Mouse (Mus musculus) layer of hippocampus, adult 18-20 months (tissue): ENCODE results near the gene 2610528J11Rik. TPM values are rescaled to one million over a fixed set of nuclear protein-coding genes. Genes with fewer than 3 reads are reported as not detected.
"Not testable (repeated sequence)": the region's sequence is repeated elsewhere in the genome, so short reads cannot be mapped to it uniquely, and the experiment has no call there.

Experiments
- DNase-seq, 2 experiments: peaks; one replicate each; pipeline ENCODE4 v3.0.0; 2022; ENCODE audit warnings: low spot score in 2 of 2
- long read RNA-seq: library from polyadenylated mRNA; stranded (forward); transcript quantifications from one replicate; pipeline ENCODE4 v2.0.0, GENCODE M21; 2021
- total RNA-seq, 2 experiments: library from RNA; stranded (reverse); gene quantifications; 2 replicates each; pipeline ENCODE4 v1.2.3; 2021

2610528J11Rik gene
- total RNA-seq, result not detected
- long read RNA-seq, result 0 reads

DNA sequence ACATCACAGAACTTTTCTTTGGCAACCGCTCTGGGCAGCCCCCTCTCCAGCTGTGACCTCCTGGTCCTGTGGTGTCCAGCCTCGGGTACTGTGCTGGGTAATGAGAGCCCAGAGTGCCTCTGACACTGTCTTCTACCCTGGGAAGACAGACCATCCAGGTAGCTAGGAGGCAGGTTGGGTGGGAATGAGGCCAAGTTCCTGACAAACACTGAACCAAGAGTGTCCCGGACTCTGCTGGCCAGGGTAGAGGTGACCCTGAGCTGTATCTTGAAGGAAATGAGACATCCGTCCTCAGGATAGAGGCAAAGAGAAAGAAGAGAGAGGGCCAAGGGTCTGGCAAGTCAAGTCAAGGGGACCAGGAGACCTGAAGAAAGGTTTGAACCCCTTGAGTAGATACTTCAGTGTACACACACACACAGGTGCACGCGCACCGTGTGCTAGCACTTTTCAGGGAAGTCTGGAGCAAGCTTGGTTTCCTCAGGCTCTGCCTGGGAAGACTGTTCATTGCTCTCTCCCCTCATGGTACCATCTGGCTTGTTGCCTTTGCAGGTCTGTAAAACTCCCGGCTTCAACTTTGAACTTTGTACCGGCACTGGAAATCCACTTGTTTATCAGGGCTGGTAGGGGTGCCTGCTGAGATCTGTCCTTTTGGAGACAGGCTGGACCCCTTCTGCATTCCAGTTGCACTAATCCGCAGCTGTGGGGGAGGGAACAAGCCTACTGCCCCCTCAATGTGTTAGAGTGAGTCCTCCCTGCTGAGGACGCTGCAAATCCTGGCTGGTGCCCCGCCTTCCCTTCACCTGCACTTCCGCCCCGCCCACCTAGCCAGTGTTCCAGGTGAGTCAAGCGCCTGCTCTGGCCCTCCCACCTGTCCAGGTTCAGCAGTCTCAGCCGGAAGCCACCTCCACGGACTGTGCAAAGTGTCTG, at the start of gene 2610528J11Rik:
2610528J11Rik (plus strand) TSS at position 592 of the 927 bp plus-strand sequence.
- no peak for DNase-seq

- DNase-seq, result no peak
Measured at GRCm38 (mm10) chr4:118489717-118490132, 37.1 kb upstream of the 2610528J11Rik start, which contains the start of gene Tie1. Tie1 (minus strand) TSS chr4:118490061.

DNA sequence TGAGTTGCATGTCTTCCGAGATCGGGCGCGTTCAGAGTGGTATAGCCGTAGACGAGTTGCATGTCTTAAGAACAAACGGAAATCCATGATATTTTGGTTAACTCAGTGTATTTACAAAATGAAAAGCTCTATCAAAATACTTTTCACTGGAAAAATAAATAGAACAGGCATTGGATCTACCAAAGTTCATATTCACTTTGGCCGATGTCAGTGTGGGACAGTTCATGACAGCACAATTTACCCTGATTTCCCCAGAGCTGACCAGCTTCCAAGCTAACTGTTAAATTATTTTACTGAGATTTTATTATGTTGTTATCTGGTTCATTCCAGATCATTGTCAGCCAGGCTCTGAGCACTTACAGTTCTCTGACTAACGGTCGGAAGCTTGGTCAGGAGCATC, 36.3 kb upstream of the 2610528J11Rik start:
- DNase-seq, result no peak

GRCm38 (mm10) chr4:118500171-118500724, 26.6 kb upstream of the 2610528J11Rik start:
- DNase-seq, result no peak

DNA sequence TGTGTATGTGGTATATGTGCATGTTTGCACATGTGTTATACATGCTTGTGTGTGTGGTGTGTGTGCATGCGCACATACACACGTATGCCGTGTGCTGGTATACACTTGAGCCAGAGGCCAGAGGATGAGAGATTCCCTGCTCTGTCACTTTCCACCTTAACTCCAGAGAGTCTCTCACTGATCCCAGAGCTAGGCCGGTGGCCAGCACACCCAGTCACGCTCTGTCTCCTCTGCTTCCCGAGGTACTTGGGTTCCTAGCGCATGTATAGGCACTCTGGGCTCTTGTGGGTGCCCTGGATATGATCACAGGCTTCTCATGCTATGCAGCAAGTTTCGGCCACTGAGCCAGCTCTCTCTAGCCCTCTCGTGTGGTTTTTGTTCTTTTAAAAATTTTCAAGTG, 26.0 kb upstream of the 2610528J11Rik start:
- no peak for DNase-seq

- no peak for DNase-seq
Measured at GRCm38 (mm10) chr4:118505551-118505950, 21.2 kb upstream of the 2610528J11Rik start.

DNA sequence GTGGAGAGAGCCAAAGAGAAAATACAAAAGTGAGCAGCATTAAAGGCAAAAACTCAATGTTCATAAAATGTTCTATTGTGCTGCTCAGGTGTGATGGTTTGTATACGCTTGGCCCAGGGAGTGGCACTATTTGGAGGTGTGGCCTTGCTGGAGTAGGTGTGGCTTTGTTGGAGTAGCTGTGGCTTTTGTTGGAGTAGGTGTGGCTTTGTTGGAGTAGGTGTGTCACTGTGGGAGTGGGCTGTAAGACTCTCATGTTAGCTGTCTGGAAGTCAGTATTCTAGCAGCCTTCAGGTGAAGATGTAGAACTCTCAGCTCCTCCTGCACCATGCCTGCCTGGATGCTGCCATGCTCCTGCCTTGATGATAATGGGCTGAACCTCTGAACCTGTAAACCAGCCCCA, 19.6 kb upstream of the 2610528J11Rik start:
- not testable (repeated sequence) for DNase-seq

GRCm38 (mm10) chr4:118509050-118509449, 17.7 kb upstream of the 2610528J11Rik start:
- peak in 1 of 2 experiments; percentile 14 for DNase-seq

GRCm38 (mm10) chr4:118516699-118517496, 9.9 kb upstream of the 2610528J11Rik start:
- DNase-seq, result no peak

- no peak for DNase-seq
Measured at GRCm38 (mm10) chr4:118517497-118518146, 9.2 kb upstream of the 2610528J11Rik start.

- no peak for DNase-seq
Measured at GRCm38 (mm10) chr4:118518208-118518607, 8.6 kb upstream of the 2610528J11Rik start.

- DNase-seq, result no peak
Measured at GRCm38 (mm10) chr4:118522248-118522647, 4.6 kb upstream of the 2610528J11Rik start.

DNA sequence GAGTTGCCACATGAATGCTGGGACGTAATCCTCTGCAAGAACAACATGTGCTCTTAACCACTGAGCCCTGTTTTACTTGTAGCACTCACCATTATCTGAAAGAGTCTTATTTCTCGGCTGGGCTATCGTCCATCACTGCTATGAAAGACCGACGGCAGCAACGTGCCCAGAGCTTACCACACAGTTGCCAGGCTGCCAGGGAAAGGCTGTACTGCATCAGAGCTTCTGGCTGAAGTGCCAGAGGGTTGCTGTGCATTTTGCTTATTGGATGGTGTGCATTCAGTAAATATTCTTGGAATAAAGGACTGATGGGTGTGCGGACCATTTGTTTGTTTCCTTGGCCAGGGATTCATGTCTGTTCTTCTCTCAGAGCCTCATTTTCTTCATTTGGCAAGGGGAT, 2.8 kb upstream of the 2610528J11Rik start:
- peak in 1 of 2 experiments; percentile 34 for DNase-seq

DNA sequence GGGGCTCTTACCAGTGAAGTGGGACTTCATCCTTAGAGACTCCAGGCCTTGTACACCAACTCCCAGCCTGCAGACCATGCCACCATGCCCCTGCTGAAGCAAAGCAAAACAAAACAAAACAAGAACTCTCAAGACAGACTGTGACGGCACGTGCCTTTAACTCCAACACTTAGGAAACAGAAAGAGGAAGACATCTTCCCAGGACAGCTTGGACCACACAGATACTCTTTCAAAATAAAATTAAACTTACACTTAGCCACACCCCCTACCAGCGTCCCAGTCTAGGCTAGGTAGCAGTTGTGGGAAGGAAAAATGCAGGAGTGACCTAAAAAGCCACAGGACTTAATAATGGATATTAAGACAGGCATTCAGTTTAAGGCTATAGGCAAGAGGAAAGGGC, 1.0 kb upstream of the 2610528J11Rik start:
- no peak for DNase-seq

DNA sequence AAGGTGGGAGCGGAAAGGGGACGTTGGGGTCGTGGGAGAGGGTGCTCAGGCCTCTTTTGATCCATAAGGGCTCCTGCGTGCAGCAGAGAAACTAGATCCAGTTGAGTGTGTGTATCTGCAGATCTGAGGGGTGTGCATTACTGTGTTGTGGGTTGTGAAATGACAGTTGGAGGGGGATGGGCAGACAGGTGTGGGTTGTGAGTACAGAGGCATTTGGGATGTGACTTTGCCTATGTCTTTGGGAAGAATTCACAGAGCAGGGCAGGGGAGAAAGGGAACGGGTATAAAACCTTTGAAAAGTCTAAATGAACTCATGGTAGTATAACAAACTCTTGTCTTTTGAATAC, 509 bp downstream of the 2610528J11Rik start:
- no peak for DNase-seq

DNA sequence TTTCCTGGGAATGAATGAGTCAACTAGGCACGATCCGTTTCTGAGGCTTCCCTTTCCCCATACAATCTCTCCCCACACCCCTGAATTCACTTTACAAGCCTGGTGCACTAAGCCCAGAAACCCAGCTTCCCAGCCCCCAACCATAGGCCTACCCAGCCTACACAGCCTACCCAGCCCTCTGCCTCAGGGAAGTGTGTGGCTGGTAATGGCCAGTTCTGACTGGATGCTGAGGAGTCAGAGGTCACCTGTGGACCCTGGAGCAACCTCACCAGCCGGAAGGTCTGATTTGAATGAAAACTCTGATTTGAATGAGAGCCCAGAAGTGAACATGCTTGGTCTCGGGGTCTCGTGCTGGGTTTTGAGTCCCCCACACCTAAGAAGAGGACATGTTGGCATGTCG, 921 bp downstream of the 2610528J11Rik start:
- no peak for DNase-seq

- DNase-seq, result no peak
Measured at GRCm38 (mm10) chr4:118532663-118533062, 5.9 kb downstream of the 2610528J11Rik start.

- DNase-seq, result no peak
Measured at GRCm38 (mm10) chr4:118533156-118533555, 6.4 kb downstream of the 2610528J11Rik start.

DNA sequence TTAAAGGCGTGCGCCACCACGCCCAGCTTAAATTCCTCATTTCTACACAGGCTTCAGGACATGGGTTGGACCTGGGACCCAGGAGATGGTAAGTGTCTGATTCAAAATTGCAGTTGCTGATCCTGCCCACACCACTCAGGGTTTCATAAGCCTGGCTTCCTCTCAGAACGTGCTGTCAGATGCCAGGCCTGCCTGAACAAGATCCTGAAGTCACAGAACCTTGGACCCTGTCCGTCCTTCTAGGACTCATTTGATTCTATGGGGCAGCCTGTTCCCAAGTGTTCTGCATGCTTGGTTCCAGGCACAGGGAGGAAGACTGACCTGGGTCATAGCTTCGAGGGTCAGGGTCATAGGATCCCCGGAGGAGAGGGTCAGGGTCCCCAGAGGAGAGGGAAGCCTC, 6.8 kb downstream of the 2610528J11Rik start:
- DNase-seq, result no peak

DNA sequence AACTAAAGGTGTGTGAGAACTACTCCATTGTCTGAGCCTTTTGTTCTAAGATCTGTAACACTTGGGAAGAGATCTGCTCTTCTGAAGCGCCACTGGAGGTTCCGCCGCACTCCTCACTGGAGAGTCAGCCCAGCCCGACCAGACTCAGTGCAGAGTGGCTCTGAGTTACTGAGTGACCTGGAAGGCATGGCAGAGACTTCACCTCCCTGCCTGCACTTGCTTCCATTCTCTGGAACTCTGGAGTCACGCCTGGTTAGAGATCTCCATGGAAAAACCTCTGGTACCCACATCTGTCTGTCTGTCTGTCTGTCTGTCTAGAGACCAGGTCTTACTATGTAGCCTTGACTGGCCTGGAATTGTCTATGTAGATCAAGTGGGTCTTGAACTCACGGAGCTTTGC, 8.8 kb downstream of the 2610528J11Rik start:
- no peak for DNase-seq

DNA sequence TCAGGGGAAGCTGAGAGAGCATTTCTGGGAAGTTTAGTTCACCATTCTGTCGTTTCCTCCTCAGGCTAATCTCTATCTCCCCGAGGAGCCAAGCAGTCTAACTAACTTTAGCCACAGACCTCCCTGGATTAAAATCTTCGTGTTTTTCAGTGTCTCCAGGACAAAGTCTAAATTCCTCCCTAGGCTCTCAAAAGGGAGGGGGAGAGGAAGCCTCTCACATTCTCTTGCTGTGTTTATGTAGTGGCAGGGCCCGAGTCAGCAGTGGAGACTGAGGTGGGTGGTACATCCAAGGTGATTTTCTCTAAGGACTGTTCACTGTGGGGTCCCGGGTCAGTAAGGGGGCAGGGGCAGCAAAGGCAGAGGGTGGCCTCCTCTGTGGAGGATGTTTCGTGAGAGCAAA, 11.0 kb downstream of the 2610528J11Rik start:
- no peak for DNase-seq
